Mouse (Mus musculus) embryo, embryonic 10 days (tissue): ENCODE measurements around the gene Avpr1a.
A peak's percentile ranks its signal among the peaks of the same experiment; 100 is the strongest.

Source experiments
- DNase-seq: peaks from one replicate; pipeline ENCODE4 v3.0.0-alpha.2; 2015; ENCODE audit warnings: low spot score

Avpr1a gene

GRCm38 (mm10) chr10:122447861-122448716 is at the start of gene Avpr1a:
Gene Avpr1a (plus strand): TSS chr10:122448499.
- DNase-seq: peak; percentile 15

GRCm38 (mm10) chr10:122402270-122402669 is 46.0 kb upstream of the Avpr1a start:
- no peak for DNase-seq

GRCm38 (mm10) chr10:122406333-122406732 is 42.0 kb upstream of the Avpr1a start:
- DNase-seq: no peak

GRCm38 (mm10) chr10:122408697-122409409 is 39.4 kb upstream of the Avpr1a start:
- DNase-seq: no peak

GRCm38 (mm10) chr10:122410791-122411190 is 37.5 kb upstream of the Avpr1a start:
- DNase-seq: no peak

GRCm38 (mm10) chr10:122432690-122433089 is 15.6 kb upstream of the Avpr1a start:
- no peak for DNase-seq

GRCm38 (mm10) chr10:122447275-122447674 is 1.0 kb upstream of the Avpr1a start:
- peak; percentile 88 for DNase-seq

GRCm38 (mm10) chr10:122448717-122449611 is 665 bp downstream of the Avpr1a start:
- DNase-seq: peak; percentile 61

- DNase-seq: no peak
Measured at GRCm38 (mm10) chr10:122449856-122450255, 1.6 kb downstream of the Avpr1a start.

GRCm38 (mm10) chr10:122453466-122453865 is 5.2 kb downstream of the Avpr1a start:
- DNase-seq: no peak

GRCm38 (mm10) chr10:122455793-122456192 is 7.5 kb downstream of the Avpr1a start:
- DNase-seq: no peak

- DNase-seq: no peak
Measured at GRCm38 (mm10) chr10:122476846-122477245, 28.5 kb downstream of the Avpr1a start.

GRCm38 (mm10) chr10:122498551-122498950 is 50.3 kb downstream of the Avpr1a start:
- no peak for DNase-seq

GRCm38 (mm10) chr10:122499306-122499705 is 51.0 kb downstream of the Avpr1a start:
- no peak for DNase-seq
